Mouse (Mus musculus): ENCODE results near the gene Gm40193.
A peak's percentile ranks its signal among the peaks of the same experiment; 100 is the strongest.
"Not testable (repeated sequence)": the region's sequence is repeated elsewhere in the genome, so short reads cannot be mapped to it uniquely, and the experiment has no call there.

Gene Gm40193

GRCm38 (mm10) chr11:70540928-70541327 is 8.2 kb upstream of the Gm40193 start:
- DNase-seq (ENCODE audit: low read depth, low spot score), result no peak

- DNase-seq (ENCODE audit: low read depth, low spot score), result no peak
These were observed 7.3 kb upstream of the Gm40193 start, which contains the start of gene Pld2 for GRCm38 (mm10) chr11:70539877-70540587. Gene Pld2, plus strand, starts transcription at chr11:70540064.

- no peak for DNase-seq (ENCODE audit: low read depth, low spot score)
These were observed 6.7 kb upstream of the Gm40193 start for GRCm38 (mm10) chr11:70539423-70539822.

- DNase-seq (ENCODE audit: low read depth, low spot score), result not testable (repeated sequence)
These were observed 1.7 kb downstream of the Gm40193 start for GRCm38 (mm10) chr11:70531065-70531464.

DNA sequence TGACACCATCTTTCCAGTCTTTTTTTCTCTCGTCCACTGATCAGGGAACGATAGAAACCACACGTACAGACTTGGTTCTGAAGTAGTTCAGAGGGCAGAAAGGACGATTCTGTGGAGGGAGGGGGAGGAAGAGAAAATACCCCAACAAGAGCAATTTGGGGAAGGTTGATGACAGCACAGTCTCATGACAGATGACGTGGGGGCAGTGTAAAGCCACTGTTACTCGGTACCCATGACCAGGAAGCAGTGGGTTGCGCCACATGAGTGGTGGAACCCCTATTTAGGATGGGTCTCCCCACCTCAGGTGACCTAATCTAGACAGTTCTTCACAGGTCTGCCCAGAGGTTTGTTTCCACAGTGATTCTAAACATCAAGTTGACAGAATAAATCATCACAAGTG is 4.1 kb downstream of the Gm40193 start:
- no peak for DNase-seq (ENCODE audit: low read depth, low spot score)

DNA sequence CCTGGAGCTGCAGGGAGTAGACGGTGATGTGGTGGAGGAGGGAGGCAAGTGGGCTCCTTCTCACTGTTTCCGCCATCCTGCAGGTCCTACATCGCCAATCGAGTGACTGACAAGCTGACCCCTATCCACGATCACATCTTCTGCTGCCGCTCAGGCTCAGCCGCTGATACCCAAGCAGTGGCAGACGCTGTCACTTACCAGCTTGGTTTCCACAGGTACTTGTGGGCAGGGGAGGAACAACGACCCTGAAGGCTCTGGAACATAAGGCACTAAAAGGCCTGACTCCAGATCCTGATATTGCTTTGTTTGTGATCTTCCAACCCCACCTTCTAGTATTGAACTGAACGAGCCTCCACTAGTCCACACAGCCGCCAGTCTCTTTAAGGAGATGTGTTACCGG is 6.5 kb downstream of the Gm40193 start:
- no peak for DNase-seq (ENCODE audit: low read depth, low spot score)

- DNase-seq (ENCODE audit: low read depth, low spot score), result no peak
These were observed 7.0 kb downstream of the Gm40193 start for GRCm38 (mm10) chr11:70525726-70526125.

GRCm38 (mm10) chr11:70525184-70525678 is 7.5 kb downstream of the Gm40193 start, which contains the start of gene Psmb6:
Gene Psmb6, plus strand, starts transcription at chr11:70525367.
- DNase-seq (ENCODE audit: low read depth, low spot score), result peak; percentile 94

- no peak for DNase-seq (ENCODE audit: low read depth, low spot score)
These were observed 8.0 kb downstream of the Gm40193 start for GRCm38 (mm10) chr11:70524782-70525181.

- not testable (repeated sequence) for DNase-seq (ENCODE audit: low read depth, low spot score)
These were observed 9.3 kb downstream of the Gm40193 start for GRCm38 (mm10) chr11:70523306-70523989.

DNA sequence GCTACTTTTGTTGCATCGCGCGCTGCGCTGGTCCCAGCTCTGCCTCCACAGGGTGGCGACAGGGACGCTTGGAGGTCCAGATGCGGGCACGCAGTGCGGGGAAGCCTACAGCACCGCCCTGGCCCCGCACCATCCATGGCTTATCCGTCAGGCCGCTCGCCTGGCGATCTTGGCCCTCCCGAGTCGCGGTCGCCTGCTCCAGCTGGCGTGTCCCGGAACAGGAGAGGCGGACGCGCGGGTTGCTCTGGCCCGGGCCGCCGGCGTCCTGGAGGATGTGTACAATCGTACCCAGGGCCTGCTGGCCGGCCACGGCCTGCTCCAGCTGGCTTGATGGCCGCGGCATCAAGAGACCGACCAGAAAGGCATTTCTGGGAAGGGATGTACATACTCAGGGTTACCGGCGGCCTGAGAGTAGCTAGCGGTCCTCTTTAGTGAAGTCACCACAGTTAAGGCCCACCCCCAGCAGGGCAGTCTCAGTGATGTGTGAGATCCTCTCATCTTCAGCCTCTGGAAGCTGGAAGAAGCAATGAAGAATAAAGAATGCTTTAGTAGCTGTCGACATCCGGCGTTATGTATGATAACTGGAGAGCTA is 12.5 kb downstream of the Gm40193 start:
- DNase-seq (ENCODE audit: low read depth, low spot score), result no peak

DNA sequence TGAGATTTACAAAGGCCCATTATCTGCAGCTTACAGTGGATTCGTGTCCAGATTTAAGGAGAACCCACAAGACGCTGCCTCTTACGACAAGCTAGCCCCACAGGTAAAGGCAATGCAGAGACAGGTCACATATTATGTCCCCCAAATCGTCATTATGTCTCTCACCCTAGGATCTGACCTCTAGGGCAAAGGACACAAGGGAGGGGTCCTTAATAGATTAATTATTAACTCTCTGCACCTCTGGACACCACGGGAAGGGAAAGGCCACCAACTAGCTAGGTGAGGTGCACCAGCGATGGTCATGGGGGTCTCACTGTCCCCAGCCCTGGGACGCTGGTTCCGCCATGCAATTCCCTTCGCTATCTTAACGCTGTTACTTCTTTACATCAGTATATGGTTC is 13.8 kb downstream of the Gm40193 start, which contains the start of gene Gltpd2:
Gene Gltpd2, plus strand, starts transcription at position 274 of the 400 bp plus-strand sequence.
- DNase-seq (ENCODE audit: low read depth, low spot score), result no peak

DNA sequence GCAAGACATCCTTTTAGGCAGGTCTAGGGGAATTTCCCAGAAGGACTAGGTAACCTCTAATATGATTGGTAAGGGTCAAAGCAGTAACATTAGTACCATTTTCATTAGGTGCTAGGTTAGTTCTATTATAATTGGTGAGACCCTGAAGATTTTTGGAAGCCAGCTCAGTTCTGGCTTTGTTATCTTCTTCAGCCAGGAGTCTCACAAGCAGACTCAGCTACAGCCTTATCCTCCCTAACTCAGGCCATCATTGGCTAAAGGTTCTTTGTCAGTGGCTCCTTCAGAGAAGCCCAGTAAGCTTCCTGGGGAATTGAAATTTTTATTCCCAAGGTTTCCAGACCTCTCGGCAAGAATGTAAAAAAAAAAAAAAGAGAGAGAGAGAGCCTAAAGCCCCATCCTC is 14.3 kb downstream of the Gm40193 start:
- DNase-seq (ENCODE audit: low read depth, low spot score), result no peak

- peak; percentile 22 for DNase-seq (ENCODE audit: low read depth, low spot score)
These were observed 16.4 kb downstream of the Gm40193 start for GRCm38 (mm10) chr11:70516352-70516751.

GRCm38 (mm10) chr11:70514288-70514687 is 18.5 kb downstream of the Gm40193 start, which contains the start of gene Vmo1:
Gene Vmo1, minus strand, starts transcription at chr11:70514616.
- no peak for DNase-seq (ENCODE audit: low read depth, low spot score)

DNA sequence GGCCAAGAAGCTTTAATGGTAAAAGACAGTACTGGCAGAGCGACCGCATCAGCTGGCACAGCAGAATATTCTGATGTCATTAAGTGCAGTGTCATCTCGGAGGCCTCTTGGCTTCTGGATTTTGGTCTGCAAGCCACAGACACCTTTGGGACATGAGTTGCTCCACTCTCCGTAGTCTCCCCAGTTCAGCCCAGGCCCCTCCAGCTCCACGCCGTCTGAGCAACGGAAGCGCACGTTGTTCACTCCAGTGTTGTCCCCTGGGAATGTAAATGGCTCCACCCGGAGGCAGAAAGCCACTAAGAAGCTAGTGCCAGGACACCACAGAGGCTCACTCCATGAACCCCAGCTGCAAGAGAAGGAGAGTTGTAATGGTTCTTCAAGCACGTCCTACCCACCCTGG is 19.2 kb downstream of the Gm40193 start:
- no peak for DNase-seq (ENCODE audit: low read depth, low spot score)

DNA sequence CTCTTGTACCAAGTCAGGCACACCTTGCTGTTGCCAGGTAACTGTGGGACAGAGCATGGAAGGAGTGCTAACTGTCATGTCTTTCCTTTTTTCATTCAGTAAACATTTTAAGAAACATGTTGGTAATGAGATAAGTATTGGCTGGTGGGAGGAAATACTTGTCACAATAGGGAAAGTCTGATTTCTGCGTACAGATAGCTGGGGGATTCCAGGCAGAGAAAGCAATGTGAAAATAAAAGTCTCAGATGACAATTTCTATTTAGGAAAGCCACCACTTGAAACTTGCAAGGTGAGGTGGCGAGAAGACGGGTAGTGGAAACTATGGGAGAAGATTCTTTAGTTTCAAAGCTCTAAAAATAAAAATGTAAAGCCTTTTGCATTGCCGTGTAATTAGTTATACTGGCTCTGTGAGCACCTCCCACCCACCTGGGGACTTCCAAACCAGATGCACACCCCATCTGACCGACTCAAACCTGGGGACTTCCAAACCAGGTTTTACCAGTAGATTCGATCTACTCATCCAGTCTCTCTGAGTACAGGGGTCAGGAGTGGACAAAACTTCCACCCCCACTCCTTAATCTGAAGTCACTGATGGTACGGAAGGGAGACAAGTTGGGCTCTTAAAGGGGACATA is 19.9 kb downstream of the Gm40193 start:
- no peak for DNase-seq (ENCODE audit: low read depth, low spot score)

DNA sequence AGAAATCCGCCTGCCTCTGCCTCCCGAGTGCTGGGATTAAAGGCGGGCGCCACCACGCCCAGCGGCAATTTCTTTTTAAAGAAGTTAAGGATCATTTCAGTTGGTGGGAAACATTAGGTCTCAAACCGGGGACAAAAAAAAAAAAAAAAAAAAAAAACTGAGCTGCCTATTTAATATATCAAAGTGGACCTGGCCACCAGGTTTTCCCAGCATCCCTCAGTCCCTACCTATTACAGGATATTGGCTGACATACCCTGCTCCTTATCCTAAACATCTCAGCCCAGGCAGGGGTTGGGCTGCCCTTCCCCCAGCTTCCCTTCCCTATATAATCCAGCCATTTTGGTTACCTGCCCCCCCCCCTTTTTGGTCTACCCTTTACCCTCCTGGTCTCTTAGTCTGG is 20.9 kb downstream of the Gm40193 start:
- no peak for DNase-seq (ENCODE audit: low read depth, low spot score)

- DNase-seq (ENCODE audit: low read depth, low spot score), result no peak
These were observed 21.5 kb downstream of the Gm40193 start for GRCm38 (mm10) chr11:70511242-70511641.

DNA sequence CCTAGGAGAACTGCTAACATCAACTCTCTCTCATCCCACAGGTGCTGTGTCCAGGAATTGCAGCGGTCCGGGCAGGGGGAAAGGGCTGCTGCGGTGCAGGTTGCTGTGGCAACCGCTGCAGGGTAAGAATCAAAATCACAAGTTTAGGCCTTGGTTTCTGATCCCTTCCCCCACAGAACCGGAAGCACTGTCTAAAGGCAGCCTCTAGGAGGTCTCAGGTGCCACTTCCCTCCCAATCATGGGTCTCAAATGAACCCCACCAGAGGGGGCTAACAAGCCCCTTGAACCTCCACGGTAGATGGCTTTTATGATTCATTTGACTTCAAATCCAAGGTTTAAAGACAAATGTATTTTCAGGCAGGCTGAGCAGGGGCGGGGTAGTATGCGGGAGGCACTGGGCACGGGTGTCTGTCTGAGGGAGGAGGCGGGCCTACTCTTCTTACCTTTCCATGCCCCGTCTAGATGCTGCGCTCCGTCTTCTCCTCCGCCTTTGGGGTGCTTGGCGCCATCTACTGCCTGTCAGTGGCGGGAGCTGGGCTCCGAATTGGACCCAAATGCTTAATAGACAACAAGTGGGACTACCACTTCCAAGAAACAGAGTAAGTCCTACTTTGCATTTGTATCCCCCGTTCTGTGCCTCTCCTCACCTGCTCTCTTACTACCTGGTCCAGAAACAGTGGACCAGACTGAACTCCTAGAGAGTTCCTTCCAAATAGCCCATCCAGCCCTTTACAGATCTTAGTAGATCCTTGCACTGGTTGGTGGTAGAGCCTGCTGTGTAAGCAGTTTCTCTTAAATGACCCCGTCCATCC is 22.8 kb downstream of the Gm40193 start:
- DNase-seq (ENCODE audit: low read depth, low spot score), result no peak

GRCm38 (mm10) chr11:70506962-70507515 is 25.7 kb downstream of the Gm40193 start:
- no peak for DNase-seq (ENCODE audit: low read depth, low spot score)

Data from c-Kit-negative CD71-positive TER-119-positive erythroid progenitor cells, embryonic 14.5 days (primary cell).